Mouse (Mus musculus) brain, embryonic 14.5 days (tissue): ENCODE data around the gene Simc1. TPM values are rescaled to one million over a fixed set of nuclear protein-coding genes. Genes with fewer than 3 reads are reported as not detected.

Experiments used
- DNase-seq: peaks from one replicate; pipeline ENCODE4 v3.0.0-alpha.2; 2011; ENCODE audit warnings: low read depth
- CTCF ChIP-seq: fragments of 200-500 bp; IDR thresholded peaks from 2 replicates; pipeline ENCODE4 v1.5.1; 2012; ENCODE audit warnings: inconsistent platforms, mild to moderate bottlenecking, moderate library complexity, borderline replicate concordance; ENCODE audit not compliant: insufficient read depth, insufficient read length; ENCODE audit errors: extremely low read depth
- POLR2A ChIP-seq: fragments of 200-500 bp; IDR thresholded peaks from 2 replicates; pipeline ENCODE4 v1.6.1; 2012; ENCODE audit warnings: mild to moderate bottlenecking, inconsistent platforms, borderline replicate concordance; ENCODE audit not compliant: poor library complexity, insufficient read depth, insufficient read length, severe bottlenecking; ENCODE audit errors: extremely low read depth
- polyA plus RNA-seq: library from polyadenylated mRNA; depleted of rRNA; stranded (reverse); fragments of >200 nt; gene quantifications from 2 replicates; pipeline ENCODE4 v1.2.3, GENCODE M21; 2012; rRNA removed

Gene Simc1
- 30.3 and 36.3 TPM in 2 replicates for polyA plus RNA-seq

DNA sequence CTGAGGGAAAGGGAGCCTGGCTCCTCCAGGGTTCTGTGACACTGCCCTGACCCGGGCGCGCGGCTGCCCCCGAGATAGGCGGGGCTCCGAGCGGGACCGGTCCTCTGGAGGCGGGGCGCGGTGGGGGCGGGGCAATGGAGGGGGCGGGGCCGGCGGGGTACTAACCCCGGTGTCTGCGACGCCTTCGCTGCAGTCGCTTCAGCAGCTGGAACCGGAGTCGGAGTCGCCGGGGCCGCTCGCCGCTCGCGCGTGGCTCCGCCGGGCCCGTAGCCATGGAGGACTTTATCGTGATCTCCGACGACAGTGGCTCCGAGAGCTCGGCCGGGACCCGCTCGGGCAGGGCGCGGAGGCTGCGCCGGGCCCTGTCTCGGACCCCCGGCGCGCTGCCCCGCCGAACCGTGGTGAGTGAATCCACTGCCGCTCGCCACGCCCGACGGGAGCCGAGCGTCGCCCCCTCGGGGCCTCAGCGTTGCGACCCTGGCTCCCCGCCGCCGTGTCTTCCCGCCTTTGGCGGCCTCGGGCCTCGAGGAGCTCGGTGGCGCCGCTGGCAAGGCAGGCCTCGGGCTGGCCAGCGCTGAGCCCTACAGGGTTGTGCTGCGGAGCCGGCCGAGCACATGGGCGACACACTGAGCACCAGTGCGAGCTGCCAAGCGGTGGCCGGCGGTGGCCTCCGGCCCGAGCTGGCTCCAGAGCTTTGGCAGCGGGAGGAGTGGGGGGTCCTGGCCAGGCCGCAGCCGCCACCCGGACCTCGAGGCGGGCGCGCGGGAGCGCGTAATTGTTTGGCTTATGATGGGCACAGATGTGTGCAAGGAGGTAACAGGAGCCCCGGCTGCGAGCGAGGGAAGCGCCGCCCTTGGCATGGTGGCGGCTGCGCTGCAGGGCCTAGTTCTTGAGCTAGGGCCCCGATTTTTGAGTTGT is at the start of gene Simc1:
Simc1 (plus strand) TSS at position 176 of the 918 bp plus-strand sequence.
- TF ChIP-seq CTCF (no peak), POLR2A (peak; percentile 87)
- DNase-seq = peak; percentile 80

- TF ChIP-seq POLR2A (no peak), CTCF (peak; percentile 35; the same call in 1 of the 2 replicates)
- DNase-seq = no peak
These were observed 46.5 kb upstream of the Simc1 start for GRCm38 (mm10) chr13:54457062-54457461.

- no peak for TF ChIP-seq CTCF
- no peak for TF ChIP-seq POLR2A
- DNase-seq = no peak
These were observed 44.3 kb upstream of the Simc1 start for GRCm38 (mm10) chr13:54459282-54459681.

DNA sequence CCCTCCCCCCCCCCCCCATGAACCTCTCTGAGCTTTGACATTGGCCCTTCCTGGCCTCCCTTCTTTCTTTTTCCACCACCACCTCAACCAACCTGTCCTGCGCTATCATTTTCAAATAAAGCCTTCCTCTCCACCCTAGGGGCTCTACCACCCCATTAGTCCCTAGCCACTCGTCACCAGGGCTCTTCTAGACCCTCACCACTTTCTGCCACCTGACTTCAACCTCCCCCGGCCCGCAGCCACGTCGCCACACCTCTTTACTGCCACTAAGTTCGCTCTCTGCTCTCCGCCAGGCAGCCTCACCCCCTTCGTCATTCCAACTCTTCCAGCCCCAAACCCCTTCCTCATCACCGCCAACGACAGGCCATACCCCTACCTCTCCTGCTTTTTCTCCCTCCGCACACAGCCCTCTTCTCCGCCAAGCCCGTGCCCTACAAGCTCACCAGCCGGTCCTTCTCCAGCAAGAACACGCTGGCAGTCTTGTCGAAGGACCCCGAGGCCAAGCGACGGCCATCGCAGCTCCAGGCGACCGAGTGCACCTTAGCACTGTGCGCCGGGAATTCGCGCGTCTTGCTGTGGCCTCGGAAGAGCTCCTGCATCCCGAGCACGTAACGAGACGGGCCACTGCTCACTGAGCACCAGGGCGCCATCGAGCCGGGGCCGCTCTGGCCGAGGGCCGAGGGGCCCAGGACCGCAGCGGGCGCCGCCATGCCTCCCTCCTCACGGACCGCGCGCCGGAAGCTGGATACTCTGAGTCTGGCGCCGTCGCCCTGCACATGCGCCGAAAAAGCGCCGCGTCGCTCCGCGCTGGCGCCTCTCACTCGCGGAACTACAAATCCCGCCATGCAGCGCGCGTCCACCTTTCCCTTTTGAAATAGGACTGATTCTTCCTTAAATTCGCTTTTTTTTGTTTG is 35.2 kb upstream of the Simc1 start, which contains the start of gene Thoc3:
Thoc3 (minus strand) TSS at position 752 of the 914 bp plus-strand sequence.
- TF ChIP-seq POLR2A (peak; percentile 95), CTCF (no peak)
- peak; percentile 97 for DNase-seq

DNA sequence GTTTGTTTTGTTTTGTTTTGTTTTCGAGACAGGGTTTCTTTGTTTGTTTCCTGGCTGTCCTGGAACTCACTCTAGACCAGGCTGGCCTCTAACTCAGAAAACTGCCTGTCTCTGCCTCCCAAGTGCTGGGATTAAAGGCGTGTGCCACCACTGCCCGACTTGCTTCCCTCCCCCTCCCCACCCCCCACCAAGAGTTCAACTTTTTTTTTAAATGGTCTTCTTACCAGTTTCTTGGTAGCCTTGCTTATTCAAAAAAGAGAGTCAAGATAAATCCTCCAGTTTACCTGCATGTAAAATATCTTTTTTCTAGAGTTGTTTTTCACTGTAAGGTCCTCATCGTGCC is 34.6 kb upstream of the Simc1 start:
- no peak for DNase-seq
- no peak for TF ChIP-seq POLR2A
- TF ChIP-seq CTCF = no peak

DNA sequence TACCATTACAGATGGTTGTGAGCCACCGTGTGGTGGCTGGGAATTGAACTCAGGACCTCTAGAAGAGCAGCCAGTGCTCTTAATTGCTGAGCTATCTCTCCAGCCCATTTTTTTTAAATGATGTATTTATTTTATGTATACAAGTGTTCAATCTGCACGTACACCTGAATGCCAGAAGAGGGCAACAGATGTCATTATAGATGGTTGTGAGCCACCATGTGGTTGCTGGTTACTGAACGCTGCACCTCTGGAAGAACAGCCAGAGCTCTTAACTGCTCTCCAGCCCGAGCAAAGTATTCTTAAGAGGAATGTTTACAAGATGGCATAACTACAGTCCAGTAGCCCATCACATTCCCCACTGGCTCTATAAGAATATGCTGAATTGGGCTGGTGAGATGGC is 31.6 kb upstream of the Simc1 start:
- no peak for DNase-seq
- TF ChIP-seq POLR2A = no peak
- TF ChIP-seq CTCF = no peak

GRCm38 (mm10) chr13:54474996-54475395 is 28.6 kb upstream of the Simc1 start:
- DNase-seq = no peak
- no peak for TF ChIP-seq CTCF
- no peak for TF ChIP-seq POLR2A

DNA sequence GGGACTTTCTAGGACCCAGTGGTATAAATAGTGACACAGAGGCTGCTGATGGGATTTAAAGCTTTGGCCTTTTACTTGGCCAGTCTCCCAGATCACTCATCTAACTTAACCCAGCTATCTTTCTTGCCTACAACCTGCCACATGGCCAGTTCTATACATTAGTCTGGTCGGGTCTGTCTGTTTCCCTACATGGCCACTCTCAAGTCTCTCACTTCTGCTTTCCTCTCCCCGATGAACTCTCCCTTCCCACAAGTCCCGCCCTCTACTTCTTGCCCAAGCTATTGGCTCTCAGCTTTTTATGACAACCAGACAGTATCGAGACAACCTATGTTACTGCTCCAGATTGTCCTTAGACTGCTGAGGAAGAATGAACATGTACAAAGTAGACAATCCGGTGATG is 27.9 kb upstream of the Simc1 start:
- DNase-seq = no peak
- no peak for TF ChIP-seq CTCF
- TF ChIP-seq POLR2A = no peak

- no peak for TF ChIP-seq POLR2A
- no peak for TF ChIP-seq CTCF
- peak; percentile 50 for DNase-seq
These were observed 24.3 kb upstream of the Simc1 start for GRCm38 (mm10) chr13:54479286-54479685.

DNA sequence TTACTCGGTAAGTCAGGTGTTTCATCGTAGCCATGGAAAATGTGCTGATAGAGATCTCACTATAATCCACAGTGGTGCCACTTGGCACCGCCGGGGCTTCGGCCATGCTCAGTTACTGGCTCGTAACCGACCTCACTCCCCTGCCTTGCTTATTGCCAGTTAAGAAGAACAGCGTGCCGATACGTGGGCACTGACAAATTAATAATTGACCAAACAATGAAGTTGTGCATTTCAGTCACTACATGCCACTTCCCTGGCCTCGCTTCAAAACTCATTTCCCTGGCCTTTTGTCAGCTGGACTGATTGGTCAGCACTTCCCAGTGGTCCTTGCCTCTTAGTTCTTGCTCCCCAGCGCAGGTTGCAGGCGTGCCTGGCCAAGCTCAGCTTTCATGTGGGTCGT is 22.1 kb upstream of the Simc1 start:
- DNase-seq = no peak
- no peak for TF ChIP-seq CTCF
- no peak for TF ChIP-seq POLR2A

GRCm38 (mm10) chr13:54490411-54490810 is 13.2 kb upstream of the Simc1 start:
- TF ChIP-seq POLR2A (no peak), CTCF (no peak)
- DNase-seq = no peak
